10 mouse cellular contexts compared by ENCODE assay signal in the genomic region with DNA sequence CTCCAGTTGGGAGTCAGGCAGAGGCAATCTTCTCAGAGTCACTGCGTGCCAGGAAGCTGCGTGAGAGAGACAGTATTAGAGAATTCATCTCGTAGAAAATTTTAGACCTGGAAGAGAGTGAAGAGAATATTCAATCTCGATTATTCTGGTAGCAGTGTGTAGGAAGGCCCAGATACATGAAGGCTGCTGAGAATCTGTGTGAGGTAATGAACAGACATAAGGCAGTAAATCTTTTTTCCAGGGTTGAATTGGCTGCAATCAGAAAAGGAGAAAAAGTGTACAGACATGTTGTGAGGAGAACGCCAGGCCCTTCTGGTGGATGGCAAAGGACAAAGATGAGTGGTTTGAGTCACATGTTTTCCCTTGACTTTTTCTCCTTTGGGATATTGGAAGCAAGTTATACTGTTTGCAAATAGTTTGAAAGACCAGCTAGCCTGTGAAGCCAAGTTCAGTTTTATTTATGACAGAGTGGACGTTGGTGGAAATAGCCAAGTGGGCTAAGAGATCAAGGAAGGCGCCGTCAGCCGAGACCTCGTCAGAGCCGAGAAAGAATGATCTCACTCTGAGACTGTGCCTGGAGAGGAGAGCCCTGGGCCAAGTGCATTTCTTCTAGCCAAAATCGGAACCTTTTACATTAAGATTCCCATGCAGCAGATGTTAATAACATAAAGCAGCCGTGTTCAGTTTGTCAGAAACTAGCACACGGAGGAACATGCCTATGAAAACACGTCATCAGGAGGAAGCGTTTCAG. TPM values are rescaled to one million over a fixed set of nuclear protein-coding genes. Genes with fewer than 3 reads are reported as not detected.
DNase-seq lines count a peak whose midpoint lies in the region; ATAC-seq and TF ChIP-seq lines count a peak whose summit lies in the region.
"Had no signal": no experiment of that assay in that cellular context is flagged by ENCODE, and none has a peak within 500 bp of the region (broad histone marks: within the 10 kb centered on the region; RNA-seq: fewer than 3 reads in every experiment).

No protein-coding gene starts in this region.

- intact Hi-C loops in heart, postnatal 14 days (cut with DNase I): no loop called here

- no peak overlapping the region for H3K4me2 ChIP-seq in embryonic facial prominence, embryonic 14.5 days (ENCODE audit: low read depth, low read length)
- peak overlapping the region; percentile 11; the same call in 1 of the 2 replicates for H3K4me2 ChIP-seq in stomach, embryonic 16.5 days (ENCODE audit: low read depth, low read length)
- no peak overlapping the region for H3K4me2 ChIP-seq in midbrain, postnatal 0 days (ENCODE audit: low read depth, low read length, poor library complexity, severe bottlenecking)
- H3K4me2 ChIP-seq: kidney, embryonic 15.5 days had no signal

- peak; percentile 76; the same call in 1 of the 2 replicates for ATAC-seq in embryonic facial prominence, embryonic 14.5 days (ENCODE audit: low read depth)
- peak; percentile 81 for ATAC-seq in stomach, embryonic 16.5 days (ENCODE audit: insufficient read depth, low FRiP score)
- no peak for ATAC-seq in midbrain, postnatal 0 days (ENCODE audit: low FRiP score)

- no peak for TF ChIP-seq CTCF in midbrain, postnatal 0 days (IDR thresholded peaks at IDR 0.05)

- peak overlapping the region; percentile 63 for H3K27ac ChIP-seq in embryonic facial prominence, embryonic 14.5 days (replicated peaks; ENCODE audit: low read depth, low read length)
- no peak overlapping the region for H3K27ac ChIP-seq in embryonic facial prominence, embryonic 10.5 days (replicated peaks)
- peak overlapping the region; percentile 79 for H3K27ac ChIP-seq in stomach, embryonic 16.5 days (ENCODE audit: low read length)
- no peak overlapping the region for H3K27ac ChIP-seq in midbrain, postnatal 0 days (ENCODE audit: low read depth, low read length)

- 78% methylated on average over 16 of the region's 16 CpGs for WGBS in embryonic facial prominence, embryonic 14.5 days
- 93% methylated on average over 16 of the region's 16 CpGs for WGBS in embryonic facial prominence, embryonic 10.5 days
- 69% methylated on average over 16 of the region's 16 CpGs for WGBS in stomach, embryonic 16.5 days
- WGBS in midbrain, postnatal 0 days: 93% methylated on average over 16 of the region's 16 CpGs

- no peak overlapping the region for H3K4me3 ChIP-seq in embryonic facial prominence, embryonic 14.5 days (ENCODE audit: low read depth, low read length)
- no peak overlapping the region for H3K4me3 ChIP-seq in embryonic facial prominence, embryonic 10.5 days
- no peak overlapping the region for H3K4me3 ChIP-seq in stomach, embryonic 16.5 days (replicated peaks; ENCODE audit: low read length)
- no peak overlapping the region for H3K4me3 ChIP-seq in midbrain, postnatal 0 days (ENCODE audit: low read depth, low read length)
- H3K4me3 ChIP-seq: kidney, embryonic 15.5 days had no signal

- peak; percentile 86 for DNase-seq in embryonic facial prominence, embryonic 14.5 days (ENCODE audit: low spot score)
- no peak for DNase-seq in embryonic facial prominence, embryonic 10.5 days (ENCODE audit: low spot score)
- peak; percentile 49 for DNase-seq in urinary bladder, postnatal 14 days (ENCODE audit: low spot score)
- DNase-seq in urinary bladder, postnatal 10 days (ENCODE audit: low spot score): no peak
- DNase-seq in heart, postnatal 14 days: peak; percentile 36 to 53
- DNase-seq in cerebellum, adult 8-10 months: no peak
- DNase-seq in midbrain, postnatal 0 days (ENCODE audit: low spot score): no peak
- DNase-seq: midbrain, embryonic 14.5 days had no signal

- no peaks in the 10 kb centered on the region for H3K27me3 ChIP-seq in embryonic facial prominence, embryonic 14.5 days (replicated peaks; ENCODE audit: control insufficient read depth, insufficient read depth, low read length)
- no peaks in the 10 kb centered on the region for H3K27me3 ChIP-seq in embryonic facial prominence, embryonic 10.5 days (replicated peaks; ENCODE audit: low read depth, poor library complexity, severe bottlenecking)
- no peaks in the 10 kb centered on the region for H3K27me3 ChIP-seq in stomach, embryonic 16.5 days (ENCODE audit: control insufficient read depth, insufficient read depth, low read length)
- H3K27me3 ChIP-seq in midbrain, postnatal 0 days (ENCODE audit: insufficient read depth, low read length): no peaks in the 10 kb centered on the region
- H3K27me3 ChIP-seq: kidney, embryonic 15.5 days had no signal

- 0 out of 2 replicates have a peak overlapping the region, but pooled peaks have one; percentile 14 for H3K9ac ChIP-seq in embryonic facial prominence, embryonic 14.5 days (ENCODE audit: low read depth, low read length)
- no peak overlapping the region for H3K9ac ChIP-seq in stomach, embryonic 16.5 days (ENCODE audit: low read length)
- H3K9ac ChIP-seq in midbrain, postnatal 0 days (replicated peaks; ENCODE audit: low read length, poor library complexity, severe bottlenecking): no peak overlapping the region
- H3K9ac ChIP-seq: kidney, embryonic 15.5 days had no signal

- 0 out of 2 replicates have a peak, but pooled peaks cover 4% of the 10 kb centered on the region for H3K36me3 ChIP-seq in embryonic facial prominence, embryonic 14.5 days (ENCODE audit: control insufficient read depth, insufficient read depth, low read length)
- peaks cover 28% of the 10 kb centered on the region; the same call in 1 of the 2 replicates for H3K36me3 ChIP-seq in embryonic facial prominence, embryonic 10.5 days (replicated peaks)
- H3K36me3 ChIP-seq in stomach, embryonic 16.5 days (ENCODE audit: control insufficient read depth, insufficient read depth, low read length): peaks cover 3% of the 10 kb centered on the region; the same call in 1 of the 2 replicates
- H3K36me3 ChIP-seq in midbrain, postnatal 0 days (ENCODE audit: insufficient read depth, low read length): no peaks in the 10 kb centered on the region; the same call in 1 of the 2 replicates

- H3K4me1 ChIP-seq in embryonic facial prominence, embryonic 14.5 days (ENCODE audit: control insufficient read depth, insufficient read depth, low read length): 0 out of 2 replicates have a peak, but pooled peaks cover 4% of the 10 kb centered on the region
- peaks cover 14% of the 10 kb centered on the region for H3K4me1 ChIP-seq in embryonic facial prominence, embryonic 10.5 days
- H3K4me1 ChIP-seq in stomach, embryonic 16.5 days (ENCODE audit: control insufficient read depth, insufficient read depth, low read length): peaks cover 14% of the 10 kb centered on the region
- no peaks in the 10 kb centered on the region for H3K4me1 ChIP-seq in midbrain, postnatal 0 days (ENCODE audit: insufficient read depth, low read length)

- H3K9me3 ChIP-seq in embryonic facial prominence, embryonic 14.5 days (ENCODE audit: control insufficient read depth, low read length): no peaks in the 10 kb centered on the region
- no peaks in the 10 kb centered on the region for H3K9me3 ChIP-seq in embryonic facial prominence, embryonic 10.5 days
- no peaks in the 10 kb centered on the region for H3K9me3 ChIP-seq in stomach, embryonic 16.5 days (replicated peaks; ENCODE audit: control insufficient read depth, low read length)
- H3K9me3 ChIP-seq in midbrain, postnatal 0 days (ENCODE audit: low read length): no peaks in the 10 kb centered on the region
- H3K9me3 ChIP-seq: kidney, embryonic 15.5 days had no signal

RNA-seq across cellular contexts. Expression of a gene that starts 11.8 kb away (rescaled TPM):
- polyA plus RNA-seq in embryonic facial prominence, embryonic 14.5 days (2014; fragmentation: Nextera tagmentation; extraction: Ambion mirVana): 10.5 and 12.8 TPM in 2 replicates
- 5.8 and 6.4 TPM in 2 replicates for polyA plus RNA-seq in embryonic facial prominence, embryonic 10.5 days (2016; fragmentation: Nextera tagmentation; extraction: Ambion mirVana)
- total RNA-seq in heart, postnatal 14 days (2021): 10 to 100 TPM; 25.9 to 28.2 TPM
- polyA plus RNA-seq in stomach, embryonic 16.5 days (2015; fragmentation: Nextera tagmentation; extraction: Ambion mirVana): 11.9 and 13.7 TPM in 2 replicates
- 19.0 and 28.8 TPM in 2 replicates for total RNA-seq in midbrain, postnatal 0 days (2014; rRNA removed)
- polyA plus RNA-seq in midbrain, postnatal 0 days (2015; fragmentation: Nextera tagmentation; extraction: Ambion mirVana): 2.6 and 3.2 TPM in 2 replicates

Comparison
In these comparisons a context has a peak if more than half of its experiments do, and no peak if none do; other contexts are left out.
1. DNase-seq: peak in embryonic facial prominence, embryonic 14.5 days (single experiment), urinary bladder, postnatal 14 days (single experiment) and heart, postnatal 14 days (2 of 2); none in embryonic facial prominence, embryonic 10.5 days (single experiment), urinary bladder, postnatal 10 days (single experiment), cerebellum, adult 8-10 months (single experiment) and midbrain, postnatal 0 days (single experiment).
2. H3K27ac ChIP-seq: peak in embryonic facial prominence, embryonic 14.5 days (single experiment) and stomach, embryonic 16.5 days (single experiment); none in embryonic facial prominence, embryonic 10.5 days (single experiment) and midbrain, postnatal 0 days (single experiment).